Mouse (Mus musculus): ENCODE results near the gene Trip11. TPM values are rescaled to one million over a fixed set of nuclear protein-coding genes. Genes with fewer than 3 reads are reported as not detected.

The Trip11 gene
- polyA plus RNA-seq, 1 experiment from 2014 or later, result 27.4 TPM

- Histone ChIP-seq H3K9me3 (no peaks in the 10 kb centered on the region), H3K27ac (no peak overlapping the region), H3K4me1 (replicated peaks) (no peaks in the 10 kb centered on the region), H3K9ac (replicated peaks) (no peak overlapping the region), H3K36me3 (peaks cover 13% of the 10 kb centered on the region; the same call in 1 of the 2 replicates), H3K4me3 (replicated peaks) (no peak overlapping the region), H3K4me2 (no peak overlapping the region), H3K27me3 (no peaks in the 10 kb centered on the region)
- ATAC-seq (ENCODE audit: insufficient number of reproducible peaks, insufficient read depth, low FRiP score, low TSS enrichment, low read depth), result no peak
- 85% methylated on average over 7 of the region's 7 CpGs for WGBS
Observed at GRCm38 (mm10) chr12:101851846-101852564, 61.1 kb downstream of the Trip11 start.

- no peaks in the 10 kb centered on the region for H3K4me1 ChIP-seq (replicated peaks)
- H3K27ac ChIP-seq, result no peak overlapping the region
- no peak overlapping the region for H3K4me2 ChIP-seq
- no peak overlapping the region for H3K4me3 ChIP-seq (replicated peaks)
- peaks cover 20% of the 10 kb centered on the region for H3K36me3 ChIP-seq
- no peak for ATAC-seq (ENCODE audit: insufficient number of reproducible peaks, insufficient read depth, low FRiP score, low TSS enrichment, low read depth)
- H3K9me3 ChIP-seq, result no peaks in the 10 kb centered on the region
- no peak overlapping the region for H3K9ac ChIP-seq (replicated peaks)
- no peaks in the 10 kb centered on the region for H3K27me3 ChIP-seq
- WGBS, result 88% methylated on average over 9 of the region's 9 CpGs
Observed at GRCm38 (mm10) chr12:101851314-101851713, 61.8 kb downstream of the Trip11 start.

- WGBS, result 91% methylated on average over 10 of the region's 10 CpGs
Observed at GRCm38 (mm10) chr12:101836546-101837274, 76.4 kb downstream of the Trip11 start.

GRCm38 (mm10) chr12:101834715-101835114 is 78.4 kb downstream of the Trip11 start:
- ATAC-seq (ENCODE audit: insufficient number of reproducible peaks, insufficient read depth, low FRiP score, low TSS enrichment, low read depth), result no peak
- Histone ChIP-seq H3K4me2 (no peak overlapping the region), H3K4me1 (replicated peaks) (peaks cover 4% of the 10 kb centered on the region), H3K27me3 (no peaks in the 10 kb centered on the region), H3K27ac (no peak overlapping the region), H3K4me3 (replicated peaks) (no peak overlapping the region), H3K9me3 (no peaks in the 10 kb centered on the region), H3K9ac (replicated peaks) (no peak overlapping the region), H3K36me3 (peaks cover 46% of the 10 kb centered on the region)
- WGBS, result 87% methylated on average over 4 of the region's 4 CpGs

More at GRCm38 (mm10) chr12:101836546-101837274, 76.4 kb downstream of the Trip11 start:
- no peak for ATAC-seq (ENCODE audit: insufficient number of reproducible peaks, insufficient read depth, low FRiP score, low TSS enrichment, low read depth)
- no peak overlapping the region for H3K27ac ChIP-seq
- H3K9me3 ChIP-seq, result no peaks in the 10 kb centered on the region
- no peaks in the 10 kb centered on the region for H3K27me3 ChIP-seq
- no peak overlapping the region for H3K9ac ChIP-seq (replicated peaks)
- H3K4me3 ChIP-seq (replicated peaks), result no peak overlapping the region
- peaks cover 4% of the 10 kb centered on the region; the same call in 1 of the 2 replicates for H3K4me1 ChIP-seq (replicated peaks)
- H3K36me3 ChIP-seq, result peaks cover 46% of the 10 kb centered on the region
- H3K4me2 ChIP-seq, result no peak overlapping the region

GRCm38 (mm10) chr12:101833776-101834175 is 79.3 kb downstream of the Trip11 start:
- Histone ChIP-seq H3K9me3 (no peaks in the 10 kb centered on the region), H3K4me2 (no peak overlapping the region), H3K4me1 (replicated peaks) (peaks cover 4% of the 10 kb centered on the region), H3K27me3 (no peaks in the 10 kb centered on the region), H3K9ac (replicated peaks) (no peak overlapping the region), H3K27ac (no peak overlapping the region), H3K36me3 (peaks cover 43% of the 10 kb centered on the region), H3K4me3 (replicated peaks) (no peak overlapping the region)
- WGBS, result 89% methylated on average over 8 of the region's 8 CpGs
- no peak for ATAC-seq (ENCODE audit: insufficient number of reproducible peaks, insufficient read depth, low FRiP score, low TSS enrichment, low read depth)

GRCm38 (mm10) chr12:101833115-101833506 is 80.0 kb downstream of the Trip11 start:
- no peak overlapping the region for H3K27ac ChIP-seq
- H3K36me3 ChIP-seq, result peaks cover 37% of the 10 kb centered on the region
- H3K9me3 ChIP-seq, result no peaks in the 10 kb centered on the region
- H3K4me1 ChIP-seq (replicated peaks), result peaks cover 4% of the 10 kb centered on the region
- H3K9ac ChIP-seq (replicated peaks), result no peak overlapping the region
- ATAC-seq (ENCODE audit: insufficient number of reproducible peaks, insufficient read depth, low FRiP score, low TSS enrichment, low read depth), result no peak
- no peak overlapping the region for H3K4me2 ChIP-seq
- WGBS, result 91% methylated on average over 6 of the region's 6 CpGs
- H3K4me3 ChIP-seq (replicated peaks), result no peak overlapping the region
- no peaks in the 10 kb centered on the region for H3K27me3 ChIP-seq

- 80% methylated on average over 7 of the region's 7 CpGs for WGBS
- Histone ChIP-seq H3K9ac (replicated peaks) (no peak overlapping the region), H3K9me3 (no peaks in the 10 kb centered on the region), H3K4me3 (replicated peaks) (no peak overlapping the region), H3K4me2 (no peak overlapping the region), H3K36me3 (peaks cover 30% of the 10 kb centered on the region), H3K27ac (no peak overlapping the region), H3K27me3 (no peaks in the 10 kb centered on the region), H3K4me1 (replicated peaks) (peaks cover 4% of the 10 kb centered on the region)
- ATAC-seq (ENCODE audit: insufficient number of reproducible peaks, insufficient read depth, low FRiP score, low TSS enrichment, low read depth), result no peak
Observed at GRCm38 (mm10) chr12:101832179-101833114, 80.6 kb downstream of the Trip11 start.

- Histone ChIP-seq H3K27me3 (no peaks in the 10 kb centered on the region), H3K4me3 (replicated peaks) (no peak overlapping the region), H3K9me3 (no peaks in the 10 kb centered on the region), H3K36me3 (peaks cover 20% of the 10 kb centered on the region; the same call in 1 of the 2 replicates), H3K9ac (replicated peaks) (no peak overlapping the region), H3K4me1 (replicated peaks) (peaks cover 4% of the 10 kb centered on the region), H3K4me2 (no peak overlapping the region), H3K27ac (0 out of 2 replicates have a peak overlapping the region, but pooled peaks have one; percentile 29)
- ATAC-seq (ENCODE audit: insufficient number of reproducible peaks, insufficient read depth, low FRiP score, low TSS enrichment, low read depth), result no peak
- 83% methylated on average over 4 of the region's 4 CpGs for WGBS
Observed at GRCm38 (mm10) chr12:101831221-101831620, 81.8 kb downstream of the Trip11 start.

GRCm38 (mm10) chr12:101823161-101823560 is 89.9 kb downstream of the Trip11 start:
- Histone ChIP-seq H3K9me3 (no peaks in the 10 kb centered on the region), H3K27me3 (peaks cover 4% of the 10 kb centered on the region; the same call in 1 of the 2 replicates), H3K36me3 (no peaks in the 10 kb centered on the region), H3K9ac (replicated peaks) (no peak overlapping the region), H3K4me1 (replicated peaks) (peaks cover 7% of the 10 kb centered on the region; the same call in 1 of the 2 replicates), H3K4me2 (no peak overlapping the region), H3K4me3 (replicated peaks) (no peak overlapping the region), H3K27ac (no peak overlapping the region)
- no peak for ATAC-seq (ENCODE audit: insufficient number of reproducible peaks, insufficient read depth, low FRiP score, low TSS enrichment, low read depth)
- WGBS, result 83% methylated on average over 4 of the region's 4 CpGs

- Histone ChIP-seq H3K9me3 (no peaks in the 10 kb centered on the region), H3K27ac (no peak overlapping the region), H3K4me1 (replicated peaks) (peaks cover 20% of the 10 kb centered on the region), H3K9ac (replicated peaks) (no peak overlapping the region), H3K4me3 (replicated peaks) (no peak overlapping the region), H3K27me3 (peaks cover 4% of the 10 kb centered on the region; the same call in 1 of the 2 replicates), H3K4me2 (no peak overlapping the region), H3K36me3 (no peaks in the 10 kb centered on the region)
- WGBS, result 23% methylated on average over 3 of the region's 3 CpGs
- no peak for ATAC-seq (ENCODE audit: insufficient number of reproducible peaks, insufficient read depth, low FRiP score, low TSS enrichment, low read depth)
Observed at GRCm38 (mm10) chr12:101821596-101821995, 91.5 kb downstream of the Trip11 start.
